Mouse (Mus musculus) brain, embryonic 14.5 days (tissue): Measurements from ENCODE around the gene Krtap1-3.

Source experiments
- CTCF ChIP-seq: fragments of 200-500 bp; IDR thresholded peaks from 2 replicates; pipeline ENCODE4 v1.5.1; 2012; ENCODE audit warnings: inconsistent platforms, mild to moderate bottlenecking, moderate library complexity, borderline replicate concordance; ENCODE audit not compliant: insufficient read depth, insufficient read length; ENCODE audit errors: extremely low read depth
- POLR2A ChIP-seq: fragments of 200-500 bp; IDR thresholded peaks from 2 replicates; pipeline ENCODE4 v1.6.1; 2012; ENCODE audit warnings: mild to moderate bottlenecking, inconsistent platforms, borderline replicate concordance; ENCODE audit not compliant: poor library complexity, insufficient read depth, insufficient read length, severe bottlenecking; ENCODE audit errors: extremely low read depth

- TF ChIP-seq CTCF = no peak
- TF ChIP-seq POLR2A = no peak
These were observed 24.6 kb downstream of the Krtap1-3 start, which contains the start of gene Krtap3-1 for GRCm38 (mm10) chr11:99566530-99566929.
